Mouse (Mus musculus): Measurements from ENCODE around the gene Ghr.

GRCm38 (mm10) chr15:3618311-3618710 is 35.0 kb upstream of the Ghr start:
- TF ChIP-seq CTCF (IDR thresholded peaks at IDR 0.05; ENCODE audit: borderline replicate concordance, extremely low read depth, insufficient read depth, insufficient read length) (no peak), POLR2A (IDR thresholded peaks at IDR 0.05; ENCODE audit: borderline replicate concordance, extremely low read depth, insufficient read depth, insufficient read length, poor library complexity, severe bottlenecking) (no peak)

Data from brain, embryonic 14.5 days (tissue).